Mouse (Mus musculus): ENCODE results near the gene Cryl1. TPM values are rescaled to one million over a fixed set of nuclear protein-coding genes. Genes with fewer than 3 reads are reported as not detected.

The Cryl1 gene
- polyA plus RNA-seq, 1 experiment: 580 TPM

DNA sequence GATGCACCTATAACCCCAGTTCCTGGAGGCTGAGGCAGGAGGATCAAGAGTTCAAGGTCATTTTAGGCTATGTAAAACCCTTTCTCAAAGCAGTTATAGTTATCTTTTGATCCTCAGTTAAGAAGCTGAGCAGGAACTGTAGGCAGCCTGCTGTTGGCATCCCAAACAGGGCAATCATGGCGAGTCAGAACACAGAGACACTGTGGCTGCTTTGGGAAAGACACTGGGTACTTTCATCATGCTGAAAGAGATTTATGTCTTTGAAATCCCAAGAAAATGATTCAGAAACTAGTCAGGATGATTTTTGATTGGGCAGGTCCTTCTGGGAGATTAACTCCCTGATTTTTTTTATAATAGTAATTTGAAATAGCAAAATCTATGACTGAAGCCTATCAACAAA is 126.0 kb downstream of the Cryl1 start:
- WGBS: 91% methylated on average over 1 of the region's 1 CpGs
- Histone ChIP-seq H3K4me1 (ENCODE audit: control insufficient read depth, insufficient read depth, low read length) (no peaks in the 10 kb centered on the region), H3K4me3 (ENCODE audit: insufficient read depth, low read depth, low read length) (no peak overlapping the region), H3K27me3 (replicated peaks; ENCODE audit: control insufficient read depth, insufficient read depth, low read length) (no peaks in the 10 kb centered on the region), H3K27ac (ENCODE audit: insufficient read depth, low read depth, low read length) (no peak overlapping the region), H3K36me3 (ENCODE audit: control insufficient read depth, insufficient read depth, low read length) (peaks cover 3% of the 10 kb centered on the region)
- TF ChIP-seq POLR2A (IDR thresholded peaks at IDR 0.05; ENCODE audit: low read depth, low read length): no peak
- TF ChIP-seq CTCF (conservative IDR thresholded peaks at IDR 0.05; ENCODE audit: insufficient read depth, insufficient read length, low read depth, low read length): no peak
- no peak for DNase-seq

DNA sequence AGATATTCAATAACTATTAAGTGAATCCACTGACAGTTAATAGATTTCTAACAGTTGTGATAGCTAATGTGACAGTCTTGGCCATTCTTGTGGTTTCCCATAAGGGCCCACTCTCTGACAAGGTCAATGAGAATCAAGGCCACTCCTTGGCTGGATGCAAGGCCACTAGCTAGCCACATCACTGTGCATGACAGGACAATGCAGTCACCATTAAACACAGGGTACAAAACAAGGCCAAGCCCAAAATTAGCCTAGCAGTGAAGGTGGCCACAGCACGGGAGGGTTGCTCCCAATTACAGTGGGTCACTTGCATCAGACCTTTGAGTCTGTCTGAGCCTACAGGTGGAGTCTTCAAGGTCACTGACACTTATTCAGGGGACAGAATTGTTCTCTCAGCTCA is 126.5 kb downstream of the Cryl1 start:
- Histone ChIP-seq H3K4me3 (ENCODE audit: insufficient read depth, low read depth, low read length) (no peak overlapping the region), H3K4me1 (ENCODE audit: control insufficient read depth, insufficient read depth, low read length) (no peaks in the 10 kb centered on the region), H3K27me3 (replicated peaks; ENCODE audit: control insufficient read depth, insufficient read depth, low read length) (no peaks in the 10 kb centered on the region), H3K27ac (ENCODE audit: insufficient read depth, low read depth, low read length) (no peak overlapping the region), H3K36me3 (ENCODE audit: control insufficient read depth, insufficient read depth, low read length) (no peaks in the 10 kb centered on the region)
- TF ChIP-seq CTCF (conservative IDR thresholded peaks at IDR 0.05; ENCODE audit: insufficient read depth, insufficient read length, low read depth, low read length): no peak
- no peak for TF ChIP-seq POLR2A (IDR thresholded peaks at IDR 0.05; ENCODE audit: low read depth, low read length)
- DNase-seq: no peak
- WGBS: 70% methylated on average over 1 of the region's 1 CpGs

DNA sequence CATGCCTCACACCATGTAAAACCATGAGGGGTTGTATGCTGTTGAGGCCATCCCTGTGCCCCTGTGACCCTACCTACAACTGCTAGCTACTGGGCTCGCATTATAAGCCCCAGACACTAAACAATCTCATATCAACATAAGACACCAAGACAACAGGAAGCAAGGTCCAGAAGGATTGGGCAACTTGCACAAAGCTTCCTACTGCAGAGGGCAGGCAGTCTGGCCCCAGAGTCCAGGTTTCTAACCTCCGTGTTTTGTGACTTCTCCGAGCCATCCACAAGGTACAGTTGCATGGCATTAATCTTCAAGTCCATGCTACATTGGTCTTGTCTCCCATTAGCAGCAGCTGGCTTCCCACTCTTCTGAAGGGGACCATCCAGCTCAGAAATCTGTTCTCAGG is 129.4 kb downstream of the Cryl1 start:
- no peak for DNase-seq
- Histone ChIP-seq H3K4me3 (ENCODE audit: insufficient read depth, low read depth, low read length) (no peak overlapping the region), H3K36me3 (ENCODE audit: control insufficient read depth, insufficient read depth, low read length) (no peaks in the 10 kb centered on the region), H3K4me1 (ENCODE audit: control insufficient read depth, insufficient read depth, low read length) (no peaks in the 10 kb centered on the region), H3K27ac (ENCODE audit: insufficient read depth, low read depth, low read length) (no peak overlapping the region), H3K27me3 (replicated peaks; ENCODE audit: control insufficient read depth, insufficient read depth, low read length) (no peaks in the 10 kb centered on the region)
- WGBS: 74% methylated on average over 3 of the region's 3 CpGs
- no peak for TF ChIP-seq POLR2A (IDR thresholded peaks at IDR 0.05; ENCODE audit: low read depth, low read length)

GRCm38 (mm10) chr14:57268344-57268743 is 130.0 kb downstream of the Cryl1 start:
- Histone ChIP-seq H3K4me3 (ENCODE audit: insufficient read depth, low read depth, low read length) (no peak overlapping the region), H3K36me3 (ENCODE audit: control insufficient read depth, insufficient read depth, low read length) (no peaks in the 10 kb centered on the region), H3K27ac (ENCODE audit: insufficient read depth, low read depth, low read length) (no peak overlapping the region), H3K4me1 (ENCODE audit: control insufficient read depth, insufficient read depth, low read length) (no peaks in the 10 kb centered on the region), H3K27me3 (replicated peaks; ENCODE audit: control insufficient read depth, insufficient read depth, low read length) (no peaks in the 10 kb centered on the region)
- peak; percentile 78 for DNase-seq
- WGBS: 77% methylated on average over 3 of the region's 3 CpGs
- TF ChIP-seq POLR2A (IDR thresholded peaks at IDR 0.05; ENCODE audit: low read depth, low read length): no peak
- no peak for TF ChIP-seq CTCF (conservative IDR thresholded peaks at IDR 0.05; ENCODE audit: insufficient read depth, insufficient read length, low read depth, low read length)

DNA sequence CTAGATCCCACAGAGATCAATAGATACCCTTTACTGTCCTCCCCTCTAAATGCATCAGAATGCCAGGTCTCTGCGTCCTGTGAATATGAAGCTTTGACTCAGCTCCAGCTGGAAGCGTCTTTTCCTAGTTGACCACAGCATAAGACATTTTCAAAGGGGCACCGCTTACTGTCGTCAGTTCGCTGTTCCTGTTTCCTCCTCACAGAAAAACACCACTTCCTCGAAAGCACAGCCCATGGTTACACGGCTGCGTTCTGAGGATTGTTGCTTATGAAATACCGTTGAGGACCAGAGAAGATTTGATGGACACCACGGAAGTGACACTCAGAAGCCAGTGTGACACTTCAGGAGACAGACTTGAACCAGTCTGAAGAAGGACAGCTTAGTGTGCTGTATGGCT is 134.4 kb downstream of the Cryl1 start:
- Histone ChIP-seq H3K27me3 (replicated peaks; ENCODE audit: control insufficient read depth, insufficient read depth, low read length) (no peaks in the 10 kb centered on the region), H3K36me3 (ENCODE audit: control insufficient read depth, insufficient read depth, low read length) (no peaks in the 10 kb centered on the region), H3K4me3 (ENCODE audit: insufficient read depth, low read depth, low read length) (no peak overlapping the region), H3K4me1 (ENCODE audit: control insufficient read depth, insufficient read depth, low read length) (no peaks in the 10 kb centered on the region; the same call in 1 of the 2 replicates), H3K27ac (ENCODE audit: insufficient read depth, low read depth, low read length) (no peak overlapping the region)
- 70% methylated on average over 10 of the region's 10 CpGs for WGBS
- no peak for TF ChIP-seq POLR2A (IDR thresholded peaks at IDR 0.05; ENCODE audit: low read depth, low read length)
- no peak for TF ChIP-seq CTCF (conservative IDR thresholded peaks at IDR 0.05; ENCODE audit: insufficient read depth, insufficient read length, low read depth, low read length)
- DNase-seq: no peak

DNA sequence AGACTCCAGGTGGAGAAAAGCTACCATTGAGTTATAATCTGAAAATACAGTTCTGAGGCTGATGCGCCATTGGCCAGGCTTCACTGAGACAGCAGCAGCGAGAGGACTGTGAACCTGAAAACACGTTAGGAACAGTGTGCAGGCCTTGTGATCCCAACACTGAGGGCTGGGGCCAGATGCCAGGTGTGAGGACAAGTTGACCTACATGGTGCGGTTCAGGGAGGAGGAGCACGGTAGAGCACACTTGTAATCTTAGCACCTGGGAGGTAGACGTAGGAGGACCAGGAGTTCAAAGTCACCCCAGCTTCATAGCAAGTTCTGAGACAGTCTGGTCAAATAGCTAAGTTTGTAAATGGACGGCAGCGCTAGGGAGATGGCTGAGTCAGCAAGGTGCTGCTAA is 139.0 kb downstream of the Cryl1 start:
- no peaks in the 10 kb centered on the region for H3K36me3 ChIP-seq (ENCODE audit: control insufficient read depth, insufficient read depth, low read length)
- DNase-seq: peak; percentile 28
- no peaks in the 10 kb centered on the region; the same call in 1 of the 2 replicates for H3K4me1 ChIP-seq (ENCODE audit: control insufficient read depth, insufficient read depth, low read length)
- H3K27me3 ChIP-seq (replicated peaks; ENCODE audit: control insufficient read depth, insufficient read depth, low read length): no peaks in the 10 kb centered on the region
- TF ChIP-seq CTCF (conservative IDR thresholded peaks at IDR 0.05; ENCODE audit: insufficient read depth, insufficient read length, low read depth, low read length) (no peak), POLR2A (IDR thresholded peaks at IDR 0.05; ENCODE audit: low read depth, low read length) (no peak)
- WGBS: 67% methylated on average over 8 of the region's 8 CpGs
- H3K27ac ChIP-seq (ENCODE audit: insufficient read depth, low read depth, low read length): no peak overlapping the region
- no peak overlapping the region for H3K4me3 ChIP-seq (ENCODE audit: insufficient read depth, low read depth, low read length)

DNA sequence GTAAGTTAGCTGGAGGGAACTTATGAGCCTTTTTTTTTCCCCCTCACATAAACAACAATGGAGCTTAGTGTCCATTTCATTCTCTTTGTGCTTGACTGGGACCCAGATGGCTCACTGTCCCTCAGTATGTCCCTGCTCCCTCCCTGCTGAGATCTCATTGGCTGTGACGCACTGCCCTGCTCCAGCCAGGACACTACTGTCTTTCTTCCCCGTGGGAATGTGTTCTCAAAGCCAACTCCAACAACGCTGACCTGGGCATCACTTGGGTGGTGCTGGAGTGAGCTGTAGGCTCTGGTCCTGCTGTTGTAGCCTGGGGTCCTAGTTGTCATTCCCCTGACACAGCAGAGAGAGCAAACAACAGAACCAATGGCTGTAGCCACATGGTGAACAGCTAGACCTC is 149.7 kb downstream of the Cryl1 start:
- 83% methylated on average over 3 of the region's 3 CpGs for WGBS
- H3K4me3 ChIP-seq (ENCODE audit: insufficient read depth, low read depth, low read length): no peak overlapping the region
- no peaks in the 10 kb centered on the region for H3K4me1 ChIP-seq (ENCODE audit: control insufficient read depth, insufficient read depth, low read length)
- no peaks in the 10 kb centered on the region for H3K27me3 ChIP-seq (replicated peaks; ENCODE audit: control insufficient read depth, insufficient read depth, low read length)
- TF ChIP-seq POLR2A (IDR thresholded peaks at IDR 0.05; ENCODE audit: low read depth, low read length) (no peak), CTCF (conservative IDR thresholded peaks at IDR 0.05; ENCODE audit: insufficient read depth, insufficient read length, low read depth, low read length) (no peak)
- DNase-seq: no peak
- no peaks in the 10 kb centered on the region for H3K36me3 ChIP-seq (ENCODE audit: control insufficient read depth, insufficient read depth, low read length)
- H3K27ac ChIP-seq (ENCODE audit: insufficient read depth, low read depth, low read length): no peak overlapping the region

GRCm38 (mm10) chr14:57246575-57246974 is 151.8 kb downstream of the Cryl1 start:
- WGBS: 75% methylated on average over 6 of the region's 6 CpGs
- Histone ChIP-seq H3K4me1 (ENCODE audit: control insufficient read depth, insufficient read depth, low read length) (no peaks in the 10 kb centered on the region), H3K27ac (ENCODE audit: insufficient read depth, low read depth, low read length) (no peak overlapping the region), H3K4me3 (ENCODE audit: insufficient read depth, low read depth, low read length) (no peak overlapping the region), H3K36me3 (ENCODE audit: control insufficient read depth, insufficient read depth, low read length) (no peaks in the 10 kb centered on the region), H3K27me3 (replicated peaks; ENCODE audit: control insufficient read depth, insufficient read depth, low read length) (no peaks in the 10 kb centered on the region)
- TF ChIP-seq CTCF (conservative IDR thresholded peaks at IDR 0.05; ENCODE audit: insufficient read depth, insufficient read length, low read depth, low read length) (no peak), POLR2A (IDR thresholded peaks at IDR 0.05; ENCODE audit: low read depth, low read length) (no peak)
- DNase-seq: no peak

All from kidney, adult 2 months (tissue).